Mouse (Mus musculus): ENCODE data around the gene Fbxl3. TPM values are rescaled to one million over a fixed set of nuclear protein-coding genes. Genes with fewer than 3 reads are reported as not detected.

Fbxl3 gene
- polyA plus RNA-seq (2014; fragmentation: Nextera tagmentation; extraction: Ambion mirVana) = 34.1 and 35.0 TPM in 2 replicates

DNA sequence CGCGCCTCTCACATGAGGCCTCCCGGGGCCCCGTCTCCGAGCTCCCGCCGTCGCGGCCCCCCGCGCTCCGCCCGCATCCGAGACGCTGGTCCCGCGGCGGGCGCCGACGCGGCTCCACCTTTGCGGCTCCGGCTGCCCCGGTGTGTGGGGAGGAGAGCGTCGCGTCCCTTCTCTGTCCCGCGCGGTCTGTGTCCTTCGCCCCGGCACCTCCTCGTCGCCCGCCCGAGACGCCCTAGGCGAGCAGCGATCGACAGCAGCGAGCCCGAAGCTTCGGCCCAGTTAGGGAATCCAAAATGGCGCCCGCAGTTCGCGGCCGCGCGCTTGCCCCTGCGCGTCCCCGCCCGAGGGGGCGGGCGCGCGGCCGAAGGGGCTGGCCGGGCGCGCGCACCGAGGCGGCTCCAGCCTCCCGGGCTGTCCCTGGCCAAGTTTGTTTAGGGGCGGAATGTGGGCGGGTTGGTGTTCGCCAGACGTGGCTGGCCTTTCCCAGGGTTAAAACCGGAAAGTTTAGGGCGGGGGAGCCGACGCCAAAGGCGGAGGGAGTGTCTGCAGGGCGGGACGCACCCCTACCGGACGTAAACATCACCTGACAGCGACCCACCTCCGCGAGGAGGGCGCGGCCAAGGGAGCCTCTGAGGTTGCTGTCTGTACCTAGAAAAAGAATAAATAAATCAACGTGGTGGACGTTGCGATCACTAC lies at the start of gene Fbxl3:
TSS of gene Fbxl3 (minus strand) at position 329 of the 696 bp plus-strand sequence.
- DNase-seq (ENCODE audit: low spot score) (peak; percentile 96), ATAC-seq (ENCODE audit: low read depth) (peak; percentile 93)
- H3K9me3 ChIP-seq (ENCODE audit: control insufficient read depth, low read length) = no peaks in the 10 kb centered on the region
- peak within 1 kb of the TSS; percentile 100 for H3K9ac ChIP-seq (ENCODE audit: low read depth, low read length)
- H3K4me2 ChIP-seq (ENCODE audit: low read depth, low read length) = peak within 1 kb of the TSS; percentile 77
- peak within 1 kb of the TSS; percentile 93 for H3K4me3 ChIP-seq (ENCODE audit: low read depth, low read length)
- WGBS = under 1% methylated on average over 36 of the region's 88 CpGs
- peaks cover 10% of the 10 kb centered on the region; the same call in 1 of the 2 replicates for H3K36me3 ChIP-seq (ENCODE audit: control insufficient read depth, insufficient read depth, low read length)
- H3K4me1 ChIP-seq (ENCODE audit: control insufficient read depth, insufficient read depth, low read length) = peaks cover 6% of the 10 kb centered on the region
- H3K27me3 ChIP-seq (replicated peaks; ENCODE audit: control insufficient read depth, insufficient read depth, low read length) = no peaks in the 10 kb centered on the region
- H3K27ac ChIP-seq (replicated peaks; ENCODE audit: low read depth, low read length) = peak within 1 kb of the TSS; percentile 99

DNA sequence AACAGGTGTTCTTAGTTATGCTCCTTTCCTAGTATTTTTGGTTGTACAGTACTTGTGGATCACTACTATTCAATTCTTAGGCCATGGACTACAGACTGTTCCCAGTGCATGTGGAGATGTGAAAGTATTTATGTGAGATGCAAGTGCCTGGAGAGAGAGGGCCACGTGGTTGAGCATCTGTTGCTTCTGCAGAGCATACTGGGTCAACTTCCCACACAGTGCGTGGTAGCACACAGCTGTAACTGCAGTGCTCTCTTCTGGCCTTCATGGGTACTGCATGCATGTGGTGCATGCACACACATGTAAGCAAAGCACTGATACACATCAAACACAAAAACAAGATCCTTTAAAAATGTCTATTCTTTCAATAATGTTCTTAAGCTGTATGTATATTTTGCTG lies 32.6 kb upstream of the Fbxl3 start:
- peak; percentile 6 for DNase-seq (ENCODE audit: low spot score)
- no peak for ATAC-seq (ENCODE audit: low read depth)
- WGBS = 84% methylated on average over 2 of the region's 2 CpGs
- Histone ChIP-seq H3K36me3 (ENCODE audit: control insufficient read depth, insufficient read depth, low read length) (peaks cover 65% of the 10 kb centered on the region), H3K27me3 (replicated peaks; ENCODE audit: control insufficient read depth, insufficient read depth, low read length) (no peaks in the 10 kb centered on the region), H3K4me1 (ENCODE audit: control insufficient read depth, insufficient read depth, low read length) (no peaks in the 10 kb centered on the region), H3K9ac (ENCODE audit: low read depth, low read length) (no peak overlapping the region), H3K4me2 (ENCODE audit: low read depth, low read length) (no peak overlapping the region), H3K9me3 (ENCODE audit: control insufficient read depth, low read length) (no peaks in the 10 kb centered on the region), H3K4me3 (ENCODE audit: low read depth, low read length) (no peak overlapping the region), H3K27ac (replicated peaks; ENCODE audit: low read depth, low read length) (no peak overlapping the region)

DNA sequence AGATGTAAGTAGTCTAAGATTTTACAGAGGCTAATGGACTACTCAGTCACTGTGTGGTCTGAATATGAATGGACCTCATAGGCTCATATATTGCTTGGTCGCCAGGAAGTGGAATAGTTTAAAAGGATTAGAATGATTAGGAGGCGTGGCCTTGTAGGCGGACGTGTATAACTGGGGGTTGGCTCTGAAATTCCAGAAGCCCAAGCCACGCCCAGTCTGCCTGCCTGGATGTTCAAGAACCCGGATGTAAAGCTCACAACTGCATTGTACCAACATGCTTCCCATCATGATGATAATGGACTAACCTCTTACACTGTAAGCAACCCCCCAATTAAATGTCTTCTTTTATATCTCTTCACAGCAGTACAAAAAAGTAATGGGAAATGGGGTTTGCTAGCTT lies 26.4 kb upstream of the Fbxl3 start:
- WGBS = 80% methylated on average over 6 of the region's 6 CpGs
- no peak overlapping the region for H3K4me2 ChIP-seq (ENCODE audit: low read depth, low read length)

DNA sequence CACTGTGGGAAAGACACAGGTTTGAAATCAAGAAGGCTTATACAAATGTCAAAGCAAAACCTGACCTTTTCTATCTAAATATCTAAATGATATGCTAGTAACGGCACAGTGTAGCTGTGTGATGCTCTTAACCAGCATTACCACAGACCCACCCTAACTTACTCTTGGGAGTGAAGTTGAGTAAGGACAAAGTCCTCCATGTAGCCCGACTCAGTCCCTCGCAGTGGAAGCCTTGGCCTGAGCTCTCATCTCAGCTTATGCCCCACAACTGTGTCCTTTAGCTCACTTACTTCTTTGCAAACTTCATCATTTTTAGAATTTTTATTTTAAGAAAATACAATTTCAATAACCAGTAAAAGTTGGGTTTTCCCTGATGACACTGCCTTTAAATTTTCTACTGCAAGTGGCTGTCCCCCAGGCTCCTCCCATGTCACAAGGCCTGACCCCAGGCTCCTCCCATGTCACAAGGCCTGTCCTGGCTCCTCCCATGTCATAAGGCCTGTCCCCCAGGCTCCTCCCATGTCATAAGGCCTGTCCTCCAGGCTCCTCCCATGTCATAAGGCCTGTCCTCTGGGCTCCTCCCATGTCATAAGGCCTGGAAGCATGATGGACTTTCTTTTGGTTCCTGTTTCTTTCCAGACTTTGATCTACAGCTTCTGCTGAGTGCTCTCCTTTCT lies 15.8 kb upstream of the Fbxl3 start:
- Histone ChIP-seq H3K27me3 (replicated peaks; ENCODE audit: control insufficient read depth, insufficient read depth, low read length) (no peaks in the 10 kb centered on the region), H3K4me3 (ENCODE audit: low read depth, low read length) (no peak overlapping the region), H3K4me2 (ENCODE audit: low read depth, low read length) (no peak overlapping the region), H3K4me1 (ENCODE audit: control insufficient read depth, insufficient read depth, low read length) (no peaks in the 10 kb centered on the region), H3K9me3 (ENCODE audit: control insufficient read depth, low read length) (no peaks in the 10 kb centered on the region), H3K27ac (replicated peaks; ENCODE audit: low read depth, low read length) (no peak overlapping the region), H3K9ac (ENCODE audit: low read depth, low read length) (no peak overlapping the region), H3K36me3 (ENCODE audit: control insufficient read depth, insufficient read depth, low read length) (peaks cover 70% of the 10 kb centered on the region)
- WGBS = 98% methylated on average over 3 of the region's 3 CpGs
- no peak for DNase-seq (ENCODE audit: low spot score)
- ATAC-seq (ENCODE audit: low read depth) = no peak

More for the DNA sequence above, 26.4 kb upstream of the Fbxl3 start:
- Histone ChIP-seq H3K9me3 (ENCODE audit: control insufficient read depth, low read length) (no peaks in the 10 kb centered on the region), H3K4me3 (ENCODE audit: low read depth, low read length) (no peak overlapping the region), H3K36me3 (ENCODE audit: control insufficient read depth, insufficient read depth, low read length) (peaks cover 71% of the 10 kb centered on the region), H3K27ac (replicated peaks; ENCODE audit: low read depth, low read length) (no peak overlapping the region), H3K27me3 (replicated peaks; ENCODE audit: control insufficient read depth, insufficient read depth, low read length) (no peaks in the 10 kb centered on the region), H3K9ac (ENCODE audit: low read depth, low read length) (no peak overlapping the region), H3K4me1 (ENCODE audit: control insufficient read depth, insufficient read depth, low read length) (no peaks in the 10 kb centered on the region)
- DNase-seq (ENCODE audit: low spot score) = no peak
- ATAC-seq (ENCODE audit: low read depth) = no peak

DNA sequence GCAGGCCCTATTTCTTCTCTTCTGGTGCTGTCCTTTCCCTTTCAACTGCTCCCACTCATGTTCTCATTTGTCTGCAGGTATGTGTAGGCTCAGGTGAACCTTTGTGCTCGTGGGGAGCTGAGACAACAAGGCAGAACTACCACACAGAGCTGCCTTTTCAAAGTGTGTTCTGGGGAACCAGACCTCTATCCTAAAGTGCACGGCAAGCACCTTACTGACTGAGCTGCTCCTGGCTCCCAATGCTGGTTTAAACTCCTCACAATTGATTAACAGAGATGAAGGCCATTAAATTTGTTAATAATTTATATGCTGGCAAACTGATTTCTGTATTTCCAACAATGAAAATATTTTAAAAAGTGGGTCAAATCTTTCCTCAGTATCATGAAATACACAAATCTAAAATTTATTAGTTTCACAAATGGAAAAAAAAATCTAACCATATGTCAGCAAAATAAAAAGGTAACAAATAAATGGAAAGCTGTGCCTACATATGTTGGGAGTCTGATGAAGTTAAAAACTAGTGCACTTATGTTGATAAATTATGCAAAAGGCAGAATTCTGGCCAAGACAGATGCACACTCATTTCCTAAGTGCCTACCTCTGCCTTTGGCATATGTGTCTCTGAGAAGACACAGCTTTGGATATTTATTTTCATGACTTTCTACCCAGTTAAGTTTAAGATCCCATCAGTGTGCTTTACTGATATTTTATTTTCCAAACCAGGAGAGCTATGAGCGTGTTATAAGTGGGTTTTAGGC lies 13.4 kb upstream of the Fbxl3 start:
- H3K4me1 ChIP-seq (ENCODE audit: control insufficient read depth, insufficient read depth, low read length) = no peaks in the 10 kb centered on the region
- DNase-seq (ENCODE audit: low spot score) (no peak), ATAC-seq (ENCODE audit: low read depth) (no peak)
- peaks cover 51% of the 10 kb centered on the region for H3K36me3 ChIP-seq (ENCODE audit: control insufficient read depth, insufficient read depth, low read length)
- H3K9ac ChIP-seq (ENCODE audit: low read depth, low read length) = no peak overlapping the region
- no peak overlapping the region for H3K4me3 ChIP-seq (ENCODE audit: low read depth, low read length)
- no peaks in the 10 kb centered on the region for H3K9me3 ChIP-seq (ENCODE audit: control insufficient read depth, low read length)
- H3K4me2 ChIP-seq (ENCODE audit: low read depth, low read length) = no peak overlapping the region
- no peak overlapping the region for H3K27ac ChIP-seq (replicated peaks; ENCODE audit: low read depth, low read length)
- no peaks in the 10 kb centered on the region for H3K27me3 ChIP-seq (replicated peaks; ENCODE audit: control insufficient read depth, insufficient read depth, low read length)
- WGBS = 94% methylated on average over 3 of the region's 3 CpGs

DNA sequence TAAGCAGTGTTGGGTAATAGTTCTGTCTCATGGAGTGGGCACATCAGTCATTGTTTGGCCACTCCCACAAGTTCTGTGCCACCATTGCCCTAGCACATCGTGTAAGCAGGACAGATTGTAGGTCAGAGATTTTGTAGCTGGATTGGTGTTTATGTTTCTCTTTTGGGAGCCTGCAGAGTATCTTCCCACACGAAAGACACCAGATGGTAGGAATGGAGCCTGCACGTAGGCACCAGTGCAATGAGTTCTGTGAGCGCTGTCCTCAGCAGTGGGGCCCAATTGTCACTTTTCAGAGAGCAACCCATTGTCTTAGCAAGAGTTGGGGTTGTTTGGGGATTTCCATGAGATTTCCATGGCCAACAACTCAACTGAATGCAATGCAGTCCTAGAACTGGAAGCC lies 10.6 kb upstream of the Fbxl3 start:
- no peak for DNase-seq (ENCODE audit: low spot score)
- no peak overlapping the region for H3K27ac ChIP-seq (replicated peaks; ENCODE audit: low read depth, low read length)
- WGBS = 91% methylated on average over 4 of the region's 4 CpGs
- H3K9ac ChIP-seq (ENCODE audit: low read depth, low read length) = no peak overlapping the region
- H3K4me1 ChIP-seq (ENCODE audit: control insufficient read depth, insufficient read depth, low read length) = no peaks in the 10 kb centered on the region
- no peak for ATAC-seq (ENCODE audit: low read depth)
- H3K36me3 ChIP-seq (ENCODE audit: control insufficient read depth, insufficient read depth, low read length) = peaks cover 24% of the 10 kb centered on the region
- no peak overlapping the region for H3K4me3 ChIP-seq (ENCODE audit: low read depth, low read length)
- no peaks in the 10 kb centered on the region for H3K27me3 ChIP-seq (replicated peaks; ENCODE audit: control insufficient read depth, insufficient read depth, low read length)
- no peak overlapping the region for H3K4me2 ChIP-seq (ENCODE audit: low read depth, low read length)
- no peaks in the 10 kb centered on the region for H3K9me3 ChIP-seq (ENCODE audit: control insufficient read depth, low read length)

DNA sequence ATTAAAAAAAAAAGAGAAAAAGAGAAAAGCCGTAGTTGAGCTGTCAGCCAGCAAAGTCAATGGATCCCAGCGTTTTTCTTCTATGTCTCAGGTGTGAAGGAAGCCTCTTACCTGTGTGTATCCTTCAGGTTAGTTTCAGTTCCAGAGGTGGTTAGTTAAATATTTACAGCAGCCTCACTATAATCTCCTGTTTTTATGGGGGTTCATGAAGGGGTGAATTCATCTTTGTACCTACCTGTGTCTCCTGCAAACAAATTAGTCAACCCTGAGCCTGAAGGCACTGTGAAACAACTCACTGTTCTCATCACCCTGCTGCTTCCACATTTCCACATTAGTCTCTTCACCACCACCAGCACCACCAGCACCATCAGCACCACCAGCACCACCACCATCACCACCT lies 6.9 kb upstream of the Fbxl3 start:
- no peak overlapping the region for H3K4me2 ChIP-seq (ENCODE audit: low read depth, low read length)
- no peak overlapping the region for H3K27ac ChIP-seq (replicated peaks; ENCODE audit: low read depth, low read length)
- H3K27me3 ChIP-seq (replicated peaks; ENCODE audit: control insufficient read depth, insufficient read depth, low read length) = no peaks in the 10 kb centered on the region
- no peaks in the 10 kb centered on the region for H3K4me1 ChIP-seq (ENCODE audit: control insufficient read depth, insufficient read depth, low read length)
- no peaks in the 10 kb centered on the region for H3K9me3 ChIP-seq (ENCODE audit: control insufficient read depth, low read length)
- no peak overlapping the region for H3K4me3 ChIP-seq (ENCODE audit: low read depth, low read length)
- H3K36me3 ChIP-seq (ENCODE audit: control insufficient read depth, insufficient read depth, low read length) = no peaks in the 10 kb centered on the region
- DNase-seq (ENCODE audit: low spot score) = no peak
- ATAC-seq (ENCODE audit: low read depth) = no peak
- WGBS = 90% methylated on average over 2 of the region's 2 CpGs
- H3K9ac ChIP-seq (ENCODE audit: low read depth, low read length) = no peak overlapping the region

DNA sequence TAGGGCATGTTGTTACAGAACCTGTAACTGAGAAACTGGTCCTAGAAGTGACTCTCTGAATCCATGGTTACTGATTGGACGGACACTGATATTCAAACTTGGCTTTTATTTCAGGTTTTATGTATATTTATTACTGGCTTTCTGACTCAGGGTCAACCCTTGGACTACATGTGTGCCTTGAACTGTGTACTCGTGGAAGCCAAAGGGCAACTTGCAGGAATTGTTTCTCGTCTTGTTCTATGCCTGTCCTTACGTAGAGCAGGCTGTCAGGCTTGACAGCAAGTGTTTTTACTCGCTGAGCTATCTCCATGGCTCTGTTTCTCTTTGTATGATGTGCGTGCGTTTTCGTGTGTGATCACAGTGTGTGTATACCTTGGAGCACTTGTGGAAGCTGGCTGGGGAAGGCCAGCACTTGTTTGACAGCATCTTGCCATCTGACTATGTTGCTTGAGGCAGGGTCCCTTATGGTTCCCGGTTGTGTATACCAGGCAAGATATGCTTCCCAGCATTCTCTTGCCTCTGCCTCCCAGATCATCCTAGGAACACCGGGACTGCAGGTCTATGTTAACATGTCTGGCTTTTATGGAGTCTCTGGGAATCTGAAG lies 3.5 kb upstream of the Fbxl3 start:
- Histone ChIP-seq H3K4me3 (ENCODE audit: low read depth, low read length) (no peak overlapping the region), H3K9ac (ENCODE audit: low read depth, low read length) (no peak overlapping the region), H3K4me2 (ENCODE audit: low read depth, low read length) (no peak overlapping the region), H3K9me3 (ENCODE audit: control insufficient read depth, low read length) (no peaks in the 10 kb centered on the region), H3K27ac (replicated peaks; ENCODE audit: low read depth, low read length) (no peak overlapping the region), H3K4me1 (ENCODE audit: control insufficient read depth, insufficient read depth, low read length) (no peaks in the 10 kb centered on the region; the same call in 1 of the 2 replicates), H3K27me3 (replicated peaks; ENCODE audit: control insufficient read depth, insufficient read depth, low read length) (no peaks in the 10 kb centered on the region), H3K36me3 (ENCODE audit: control insufficient read depth, insufficient read depth, low read length) (no peaks in the 10 kb centered on the region)
- DNase-seq (ENCODE audit: low spot score) (no peak), ATAC-seq (ENCODE audit: low read depth) (no peak)
- WGBS = 76% methylated on average over 10 of the region's 10 CpGs
